Mouse (Mus musculus) induced T-regulatory cell, adult 2 months (primary cell): ENCODE data around the gene Dgat2.

ENCODE experiments used
- DNase-seq: peaks from one replicate; pipeline ENCODE4 v3.0.0-alpha.2; 2012; ENCODE audit warnings: low read depth

The Dgat2 gene

DNA sequence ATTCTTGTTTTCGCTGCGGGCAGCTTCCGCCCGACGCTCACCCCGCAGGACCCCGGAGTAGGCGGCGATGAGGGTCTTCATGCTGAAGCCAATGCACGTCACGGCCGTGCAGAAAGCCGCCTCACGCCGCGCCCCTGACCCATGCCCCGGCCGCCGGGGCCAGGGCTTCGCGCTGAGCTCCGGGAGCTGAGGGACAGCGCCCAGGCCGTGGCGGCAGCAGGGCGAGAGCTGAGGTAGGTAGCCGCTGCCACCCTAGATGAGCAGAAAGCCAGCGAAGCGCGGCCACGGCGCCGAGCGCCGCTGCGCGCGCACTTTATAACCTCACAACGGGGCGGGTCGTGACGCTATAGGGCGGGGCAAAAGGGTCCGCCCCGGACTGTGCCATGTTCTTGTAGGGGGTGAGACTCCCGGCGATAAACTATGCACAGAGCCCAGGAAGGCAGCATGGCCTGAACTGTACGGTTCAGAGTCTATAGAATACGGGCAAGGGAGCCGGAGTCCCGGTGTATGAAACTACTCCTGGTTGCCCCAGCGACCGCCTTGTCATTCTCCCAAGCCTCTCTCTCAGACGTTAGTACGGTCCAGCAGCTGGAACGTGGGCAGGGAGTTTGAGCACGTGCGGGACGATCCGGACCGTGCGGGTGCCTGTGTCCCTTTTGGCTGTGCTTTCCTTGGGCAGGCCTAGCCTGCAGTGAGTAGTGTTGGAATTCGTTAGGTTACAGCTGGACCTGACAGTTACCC is at the start of gene Dgat2:
Gene Dgat2 (minus strand): TSS at position 288 of the 741 bp plus-strand sequence.
- DNase-seq: peak; percentile 97

DNA sequence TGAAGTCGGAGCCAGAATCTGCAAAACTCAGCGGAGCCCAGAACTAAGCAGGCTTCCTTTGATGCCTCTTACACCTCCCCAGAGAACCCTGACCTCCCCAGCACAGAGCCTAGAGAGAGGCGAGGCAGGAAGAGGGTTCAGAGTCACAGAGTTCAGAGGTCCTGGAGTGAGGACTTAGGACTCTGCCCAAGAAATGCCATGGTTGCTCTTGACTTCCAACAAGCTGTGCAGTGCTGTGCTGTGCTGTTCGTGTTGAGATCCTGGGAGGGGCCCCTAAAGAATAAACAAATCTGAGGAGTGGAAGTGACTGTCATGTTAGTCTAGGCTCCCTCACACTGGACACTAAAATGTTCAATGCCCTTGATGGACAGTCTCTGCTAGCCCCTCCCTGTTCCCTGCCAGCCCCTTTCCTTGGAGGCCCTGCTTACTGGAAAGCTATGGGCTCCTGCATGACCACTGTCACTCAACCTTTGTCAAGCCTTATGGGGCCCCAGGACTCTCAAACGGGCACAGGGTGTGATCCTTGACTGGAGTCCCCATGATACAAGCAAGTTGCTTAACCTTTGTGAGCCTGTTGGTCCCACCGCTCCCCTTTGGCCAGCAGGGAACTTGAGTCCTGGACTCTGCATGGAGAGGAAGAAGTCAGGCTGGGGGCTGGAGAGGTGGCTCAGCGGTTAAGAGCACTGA is 47.7 kb upstream of the Dgat2 start:
- DNase-seq: no peak

DNA sequence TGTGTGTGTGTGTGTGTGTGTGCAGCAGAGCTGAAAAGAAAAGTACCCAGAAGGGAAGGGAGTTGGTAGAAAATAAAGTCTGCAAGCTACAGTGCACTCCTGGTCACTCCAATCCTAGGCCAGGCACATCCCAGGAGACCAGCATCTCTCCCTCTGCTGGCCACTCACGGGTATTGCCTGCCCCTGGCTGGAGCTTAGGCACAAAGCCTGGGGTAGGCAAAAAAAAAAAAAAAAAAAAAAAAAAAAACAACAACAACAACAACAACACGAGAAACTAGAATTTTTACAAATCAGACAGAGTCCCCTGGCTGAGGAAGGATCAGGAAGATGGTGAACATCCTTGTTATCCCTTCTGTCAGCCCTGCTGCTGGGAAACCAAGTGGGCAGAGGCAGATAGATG is 46.9 kb upstream of the Dgat2 start:
- DNase-seq: peak; percentile 40

DNA sequence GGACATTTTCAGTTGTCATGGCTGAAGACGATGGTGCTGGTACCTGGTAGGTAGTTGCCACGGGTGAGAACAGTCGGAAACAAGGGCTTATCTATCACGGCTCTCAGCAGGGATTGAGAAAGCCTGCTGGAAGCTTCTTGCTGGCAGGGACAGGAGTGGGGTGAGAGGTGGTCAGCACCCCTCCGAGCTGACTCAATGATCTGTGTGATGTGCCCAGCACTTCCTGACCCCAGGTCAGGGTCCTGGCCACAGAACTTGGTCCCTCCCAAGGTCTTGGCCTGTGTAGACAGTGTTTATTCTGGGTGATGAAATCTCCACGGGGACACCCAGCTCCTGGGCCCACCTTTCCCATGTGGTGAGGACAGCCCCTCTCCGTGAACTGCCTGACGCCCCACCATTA is 46.3 kb upstream of the Dgat2 start:
- no peak for DNase-seq

DNA sequence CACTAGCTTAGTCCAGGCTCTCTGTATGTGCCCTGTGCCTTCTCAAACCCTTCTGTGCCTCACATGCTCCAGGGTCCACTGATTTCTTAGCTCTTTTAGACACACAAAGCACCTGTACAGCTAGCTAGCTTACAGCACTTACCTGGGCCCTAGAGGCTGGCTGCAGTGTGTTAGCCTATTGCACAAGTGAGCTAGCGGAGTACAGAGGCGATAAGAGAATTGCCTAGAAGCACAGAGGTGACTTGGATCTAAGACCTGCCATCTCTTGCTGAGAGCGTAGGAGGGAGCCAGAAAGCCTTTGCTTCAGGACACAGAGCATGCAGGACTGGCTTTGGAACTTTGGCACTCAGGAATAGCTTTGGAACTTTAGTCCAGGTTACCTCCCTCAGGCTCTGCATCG is 44.7 kb upstream of the Dgat2 start:
- no peak for DNase-seq

DNA sequence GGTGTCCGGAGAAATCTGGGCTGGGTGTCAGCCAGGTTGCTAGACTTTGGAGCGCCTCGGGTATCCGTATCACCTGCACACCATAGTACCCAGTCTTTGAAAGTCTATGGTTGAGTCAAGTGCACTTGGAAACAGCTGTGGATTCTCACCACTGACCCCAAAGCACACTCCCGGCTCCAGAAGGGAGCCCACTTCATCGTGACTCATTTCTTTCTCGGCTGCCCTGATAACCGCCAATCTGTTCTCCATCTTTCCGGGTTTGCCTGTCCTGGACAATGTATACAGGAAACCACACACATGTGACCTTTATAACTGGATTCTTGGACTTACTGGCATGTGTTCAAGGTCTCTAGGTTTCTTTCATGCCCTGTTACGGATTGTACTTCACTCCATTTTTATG is 44.1 kb upstream of the Dgat2 start:
- no peak for DNase-seq

DNA sequence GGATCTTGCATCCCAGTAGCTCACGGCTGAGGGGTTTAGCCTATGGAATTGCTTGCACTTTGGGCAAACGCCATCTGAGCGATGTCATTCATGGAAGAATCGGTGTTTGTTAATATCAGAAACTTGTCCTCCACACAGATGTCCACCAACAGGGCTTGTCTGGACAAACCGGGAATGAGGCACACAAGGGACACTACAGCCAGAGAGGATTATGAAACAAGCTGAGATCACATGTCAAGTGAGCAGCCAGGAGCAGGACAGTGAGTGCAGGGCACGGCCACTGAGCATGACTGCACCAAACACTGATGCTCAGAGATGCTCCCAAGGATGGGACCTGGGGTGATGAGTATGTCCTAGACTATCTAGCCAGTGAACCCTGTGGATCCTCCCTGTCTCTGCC is 42.9 kb upstream of the Dgat2 start:
- DNase-seq: no peak

DNA sequence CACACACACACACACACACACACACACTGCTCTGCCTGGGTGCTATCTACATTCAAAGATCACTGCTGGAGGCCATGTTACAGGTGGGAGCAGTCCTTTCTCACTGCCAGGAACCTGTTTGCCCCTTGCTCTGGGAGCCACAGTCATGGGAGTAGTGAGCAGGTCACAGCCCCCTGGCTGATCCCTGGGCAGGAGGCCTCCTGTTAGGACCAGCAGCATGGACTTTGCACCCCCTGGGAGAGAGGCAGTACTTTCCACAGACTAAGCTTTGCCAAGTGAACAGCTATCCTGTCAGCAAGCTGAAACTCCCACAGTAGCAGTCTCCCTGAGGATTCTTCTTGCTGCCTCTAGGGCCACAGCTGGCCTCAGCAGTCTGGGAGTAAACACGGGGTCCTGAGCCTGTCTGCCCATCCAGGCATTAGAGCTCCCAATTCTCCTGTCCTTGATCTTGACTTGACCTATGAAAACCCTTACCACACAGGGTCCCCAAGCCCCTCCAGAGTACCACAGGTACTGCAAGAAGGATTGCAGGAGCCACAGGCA is 42.2 kb upstream of the Dgat2 start:
- DNase-seq: no peak

DNA sequence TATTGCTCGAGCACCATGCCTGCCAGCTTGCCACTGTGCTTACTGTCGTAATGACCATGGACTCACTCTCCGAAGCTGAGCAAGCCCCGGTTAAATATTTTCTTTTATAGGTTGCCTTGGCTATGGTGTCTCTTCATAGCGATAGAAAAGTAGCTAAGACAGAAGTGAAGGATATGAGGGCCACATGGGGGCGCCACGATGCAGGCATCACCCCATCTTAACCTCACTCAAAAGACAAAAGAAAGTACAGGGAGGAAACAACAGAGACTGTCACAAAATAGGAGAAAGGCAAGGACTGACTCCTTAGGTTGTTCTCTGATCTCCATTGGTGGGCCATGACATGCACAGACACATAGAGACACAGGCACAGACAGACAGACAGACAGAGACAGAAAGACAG is 41.7 kb upstream of the Dgat2 start:
- peak; percentile 47 for DNase-seq

DNA sequence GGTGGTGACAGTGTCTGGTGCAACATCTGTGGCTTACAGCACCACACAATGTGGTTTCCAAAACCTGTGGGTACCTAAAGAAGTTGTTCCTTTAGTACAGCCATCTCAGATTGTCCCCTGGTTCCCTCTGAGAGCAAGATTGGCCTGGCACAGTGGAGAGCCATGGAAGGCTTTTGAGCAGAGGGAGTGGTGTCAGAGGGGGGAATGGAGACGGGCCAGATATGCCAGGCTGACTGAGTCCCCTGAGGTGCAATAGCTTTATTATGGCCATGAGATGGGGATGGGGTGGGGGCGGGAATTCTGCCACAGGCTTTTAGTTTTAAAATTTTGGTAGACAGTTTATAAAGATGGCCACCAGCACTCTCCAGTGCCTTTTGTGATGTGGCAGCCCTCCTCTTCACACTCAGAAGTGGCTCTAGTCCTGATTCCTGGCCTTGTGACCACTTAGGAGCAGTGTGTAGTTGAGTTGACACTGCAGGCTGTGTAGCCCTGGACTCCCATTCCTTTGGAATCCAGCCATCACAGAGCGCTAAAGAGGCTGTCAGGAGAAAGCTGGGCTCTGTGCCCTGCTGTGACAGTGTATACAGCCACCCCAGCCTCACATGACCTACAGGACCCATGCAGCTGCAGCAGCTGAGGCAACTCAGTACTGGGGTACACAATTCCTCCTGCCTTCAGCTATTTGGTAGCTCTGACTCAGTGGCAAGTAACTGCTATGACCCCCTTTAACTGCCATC is 35.0 kb upstream of the Dgat2 start:
- no peak for DNase-seq

DNA sequence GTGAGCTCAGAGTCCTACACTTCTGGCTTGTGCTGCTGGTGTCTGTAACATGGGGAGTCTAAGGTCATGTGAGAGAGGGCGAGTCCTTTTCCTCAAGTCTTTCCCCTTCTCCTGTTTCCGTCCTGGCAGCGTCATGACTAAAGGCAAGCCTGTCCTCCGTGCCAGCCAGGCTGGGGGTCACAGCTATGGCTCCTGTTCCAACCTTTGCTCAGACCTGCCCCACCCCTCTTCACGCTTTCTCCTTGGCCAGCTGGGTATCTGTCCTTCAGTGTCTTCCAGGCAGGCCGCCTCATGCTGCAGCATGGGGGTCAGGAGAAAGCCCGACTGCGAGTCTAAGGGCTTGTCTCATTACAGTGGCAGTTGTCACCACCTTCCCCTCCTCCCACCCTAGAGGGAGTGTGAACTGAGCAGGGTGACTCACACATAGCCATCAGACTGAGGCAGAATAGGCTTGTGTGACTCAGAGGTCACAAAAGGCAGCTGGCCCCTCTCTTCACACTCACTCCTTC is 32.9 kb upstream of the Dgat2 start:
- no peak for DNase-seq

DNA sequence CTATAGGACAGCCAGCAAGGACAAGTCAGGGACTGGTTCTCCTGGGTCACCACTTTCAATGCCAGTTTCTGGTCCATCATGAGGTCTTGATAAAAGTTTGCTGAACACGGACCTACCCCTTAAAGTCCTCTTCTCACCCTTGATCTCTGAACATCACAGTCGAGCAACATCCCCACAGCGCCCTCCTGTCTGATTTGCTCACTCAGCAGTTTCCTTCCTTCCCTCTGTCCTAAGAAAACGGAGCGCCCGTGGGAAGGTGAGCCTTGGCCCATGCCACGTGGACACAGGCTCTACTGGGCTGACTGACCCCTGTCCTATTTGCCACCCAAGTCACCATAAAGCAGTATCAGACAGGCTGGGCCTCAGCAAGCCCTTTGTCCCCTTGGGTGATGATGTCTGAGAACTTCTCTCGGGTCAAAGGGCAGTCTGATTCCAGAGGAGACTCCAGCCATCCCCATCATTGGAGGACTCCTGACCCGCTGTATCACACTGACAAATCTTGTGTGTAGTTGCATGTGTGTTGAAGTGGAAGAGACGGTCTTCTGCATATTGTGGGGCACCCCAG is 32.2 kb upstream of the Dgat2 start:
- DNase-seq: no peak

DNA sequence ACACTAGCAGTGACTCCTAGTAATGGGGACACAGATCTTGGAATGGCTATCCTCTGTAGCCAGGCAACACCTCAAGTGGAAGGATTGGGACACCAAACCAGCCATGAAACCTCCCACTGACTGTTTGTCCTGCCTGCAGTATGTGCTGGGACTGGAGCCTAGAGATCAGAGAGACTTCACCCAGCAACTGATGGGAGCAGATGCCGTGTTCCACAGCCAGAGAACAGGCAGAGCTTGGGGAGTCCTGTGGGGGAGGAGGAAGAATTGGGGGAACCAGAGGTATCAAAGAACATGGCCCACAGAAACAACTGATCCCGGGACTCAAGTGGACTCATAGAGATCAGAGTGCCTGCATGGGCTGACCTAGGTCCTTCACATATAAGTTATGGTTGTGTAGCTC is 31.2 kb upstream of the Dgat2 start:
- DNase-seq: no peak

DNA sequence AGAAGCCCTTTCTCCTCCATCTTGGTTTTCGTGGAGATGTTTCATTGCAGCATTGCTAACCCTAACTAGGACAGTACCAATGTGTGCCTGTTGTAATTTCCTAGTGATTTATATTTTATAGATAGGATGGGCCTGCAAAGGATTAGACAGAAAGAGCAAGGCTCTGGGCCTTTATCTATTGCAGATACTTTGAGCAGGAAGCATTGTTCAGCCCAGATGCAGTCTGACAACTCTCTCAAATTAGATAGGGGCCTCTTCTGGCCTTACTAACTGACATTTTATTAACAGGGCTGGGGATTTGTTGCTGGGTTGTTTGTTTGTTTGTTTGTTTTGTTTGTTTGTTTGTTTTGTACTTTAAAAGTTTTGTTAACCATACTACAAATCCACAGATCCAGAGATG is 30.5 kb upstream of the Dgat2 start:
- no peak for DNase-seq

DNA sequence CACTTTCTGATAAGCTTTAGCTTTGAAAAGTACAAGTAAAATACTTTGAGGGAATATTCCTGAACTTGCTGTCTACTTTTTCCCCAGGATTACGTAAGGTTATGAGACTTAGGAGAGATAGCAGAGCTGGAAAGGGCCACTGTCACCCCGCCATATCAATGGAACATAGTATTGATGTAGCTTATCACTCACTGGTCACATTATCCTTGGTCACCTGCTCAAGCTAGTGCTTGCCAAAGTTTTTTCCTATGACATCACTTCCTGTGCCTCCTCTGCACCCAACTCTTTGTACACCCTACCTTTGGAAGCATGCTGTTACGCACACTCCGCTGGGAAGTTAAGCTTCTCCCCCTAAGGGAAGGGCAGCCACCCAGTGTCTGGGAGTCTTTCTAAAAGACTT is 26.2 kb upstream of the Dgat2 start:
- no peak for DNase-seq

DNA sequence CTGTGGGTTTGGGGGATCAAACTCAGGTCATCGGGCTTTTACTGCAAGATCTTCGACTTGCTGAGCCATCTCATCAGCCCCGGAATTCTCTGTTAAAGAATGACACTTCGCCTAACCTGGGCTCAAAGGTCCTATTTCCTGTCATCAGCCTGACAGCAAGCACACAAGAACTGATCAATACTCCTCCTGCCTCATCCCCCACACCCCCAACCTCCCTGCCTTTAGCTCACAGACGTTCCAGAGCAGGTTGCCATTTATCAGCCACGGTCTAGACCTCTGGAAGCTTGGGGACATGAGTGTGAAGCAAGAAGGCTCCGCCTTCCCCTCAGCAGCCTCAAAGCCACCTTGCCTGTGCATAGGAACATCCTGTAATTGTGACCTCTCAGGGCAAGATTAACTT is 23.8 kb upstream of the Dgat2 start:
- DNase-seq: no peak

DNA sequence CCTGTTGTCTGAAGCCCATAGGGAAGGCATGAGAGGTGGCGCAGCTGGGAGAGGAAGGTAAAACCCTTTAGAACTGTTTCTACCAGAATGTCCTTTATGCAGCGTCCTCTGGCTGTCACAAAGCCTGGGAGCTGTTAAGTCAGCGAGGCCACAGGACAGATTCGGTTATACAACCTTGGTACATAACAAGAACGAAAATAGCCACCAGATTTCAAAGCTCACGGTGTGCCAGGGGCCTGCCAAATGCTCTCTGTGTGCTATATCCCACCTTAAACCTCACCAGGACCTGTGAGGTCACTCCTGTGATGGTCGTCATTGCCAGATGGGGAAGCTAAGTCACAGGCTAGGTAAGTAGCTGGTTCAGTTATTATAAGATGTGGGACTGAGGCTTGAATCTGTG is 19.6 kb upstream of the Dgat2 start:
- no peak for DNase-seq

DNA sequence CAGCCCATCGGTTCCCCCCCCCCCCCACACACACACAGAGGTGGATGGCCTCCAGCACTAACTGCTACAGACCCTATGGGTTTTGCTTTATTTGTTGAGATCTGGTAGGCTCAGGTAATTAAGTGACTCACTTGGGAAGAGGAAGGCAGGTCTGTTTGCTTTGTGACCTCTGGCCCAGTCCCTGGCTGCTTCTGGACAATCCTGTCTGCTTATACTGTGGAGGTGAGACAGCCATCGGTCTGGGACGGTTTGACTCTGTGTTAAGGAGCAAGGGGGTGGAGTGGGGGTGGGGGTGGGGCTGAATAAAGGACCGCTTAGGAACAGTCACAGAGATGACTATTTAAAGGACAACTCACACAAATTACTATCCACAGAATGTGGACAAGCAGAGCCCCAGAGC is 17.8 kb upstream of the Dgat2 start:
- DNase-seq: no peak

DNA sequence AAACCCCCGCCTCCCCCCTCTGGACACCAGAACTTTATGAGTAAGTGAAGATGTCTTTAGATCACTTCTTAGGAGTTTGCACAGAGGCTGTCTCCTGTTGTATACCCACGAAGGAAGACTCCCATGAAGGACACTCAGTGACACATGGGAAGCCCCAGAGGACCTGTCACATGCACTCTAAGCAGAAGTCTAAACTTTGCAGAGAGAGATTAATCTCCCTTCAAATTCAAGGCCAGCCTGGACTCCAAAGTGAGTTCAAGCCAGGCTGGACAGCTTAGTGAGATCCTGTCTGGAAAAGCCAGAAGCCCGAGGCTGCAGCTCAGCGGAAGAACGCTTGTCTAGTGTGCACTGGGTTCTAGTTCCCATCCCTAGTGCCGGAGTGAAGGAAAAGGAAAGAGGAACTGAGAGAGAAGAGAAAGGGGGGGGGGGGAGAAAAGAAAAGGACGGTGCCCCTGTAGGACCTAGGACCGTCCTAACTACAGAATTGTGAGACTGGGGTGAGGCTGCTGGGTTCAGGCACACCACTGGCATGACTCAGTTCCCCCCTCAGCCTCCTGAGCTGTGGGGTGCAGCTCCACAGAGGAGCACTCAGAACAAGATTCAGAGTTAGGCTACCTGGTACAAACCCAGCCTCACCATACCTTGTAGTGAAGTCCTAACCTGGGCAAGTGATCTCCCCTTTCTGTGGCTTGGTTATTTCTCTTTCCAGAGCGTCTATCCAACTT is 17.1 kb upstream of the Dgat2 start:
- no peak for DNase-seq

DNA sequence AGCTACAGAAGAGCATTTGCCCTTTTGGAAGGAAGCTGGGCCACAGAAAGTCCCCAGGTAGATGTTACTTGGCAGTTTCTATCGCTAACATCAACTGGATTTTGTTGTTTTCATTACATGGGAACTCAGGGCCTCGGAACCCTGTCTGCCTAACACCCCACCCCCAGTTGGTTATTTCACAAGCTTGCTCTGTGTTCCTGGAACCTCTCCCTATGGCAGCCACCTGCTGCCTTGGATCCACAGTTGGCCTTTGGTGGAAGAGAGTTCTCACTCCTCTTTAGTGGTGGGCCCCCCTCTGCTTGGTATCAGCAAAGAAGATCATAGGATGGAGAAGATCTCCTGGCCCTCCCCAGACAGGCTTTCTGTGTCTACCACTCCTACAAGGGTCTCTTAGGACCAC is 16.3 kb upstream of the Dgat2 start:
- no peak for DNase-seq

DNA sequence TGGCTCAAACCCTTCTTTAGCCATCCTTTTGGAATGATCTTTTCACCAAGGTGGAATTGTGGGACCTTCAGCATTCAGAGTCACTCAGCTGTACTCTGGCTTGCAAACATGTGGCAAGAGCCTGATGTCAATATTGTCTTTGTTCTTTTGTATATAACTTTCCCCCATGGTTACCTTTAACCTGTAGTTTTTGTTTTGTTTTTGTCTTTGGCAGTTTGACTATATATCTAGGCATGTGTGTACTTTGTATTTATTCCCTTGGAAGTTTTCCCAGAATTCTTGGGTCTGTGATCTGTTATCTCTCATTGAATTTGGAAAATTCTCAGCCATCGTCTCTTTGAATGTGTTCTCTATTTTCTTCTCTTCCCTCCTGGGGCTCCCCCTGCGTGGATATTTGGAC is 12.0 kb upstream of the Dgat2 start:
- no peak for DNase-seq

DNA sequence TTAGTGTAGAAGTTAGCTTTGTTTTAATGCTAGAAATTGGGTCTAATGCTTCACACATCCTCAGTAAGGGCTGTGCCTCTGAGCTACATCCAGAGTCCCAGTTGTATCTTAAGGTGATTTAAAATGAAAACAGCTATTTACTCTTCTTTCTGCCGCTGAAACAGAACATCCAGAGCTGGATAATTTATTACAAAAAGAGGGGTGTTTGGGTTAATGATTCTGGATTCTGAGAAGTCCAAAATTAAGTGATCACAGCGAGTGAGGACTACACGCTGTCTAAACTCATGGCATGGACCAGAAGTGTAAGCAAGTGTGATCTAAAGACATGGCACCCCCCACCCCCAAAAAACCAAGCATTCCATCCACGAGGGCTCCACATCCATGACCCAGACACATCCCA is 11.4 kb upstream of the Dgat2 start:
- no peak for DNase-seq
